Mouse (Mus musculus): Measurements from ENCODE around the gene Fate1. TPM values are rescaled to one million over a fixed set of nuclear protein-coding genes. Genes with fewer than 3 reads are reported as not detected.
"Not testable (repeated sequence)": the region's sequence is repeated elsewhere in the genome, so short reads cannot be mapped to it uniquely, and the experiment has no call there.

The Fate1 gene
- total RNA-seq (2017): not detected in 2 replicates

GRCm38 (mm10) chrX:71972686-71973085 lies at the start of gene Fate1:
Gene Fate1 (plus strand): TSS chrX:71972986.
- ATAC-seq (ENCODE audit: extremely low read depth, insufficient number of reproducible peaks, low FRiP score, poor library complexity, severe bottlenecking): no peak

GRCm38 (mm10) chrX:71946631-71947030 lies 26.2 kb upstream of the Fate1 start:
- ATAC-seq (ENCODE audit: extremely low read depth, insufficient number of reproducible peaks, low FRiP score, poor library complexity, severe bottlenecking): no peak

GRCm38 (mm10) chrX:71958366-71958765 lies 14.4 kb upstream of the Fate1 start:
- no peak for ATAC-seq (ENCODE audit: extremely low read depth, insufficient number of reproducible peaks, low FRiP score, poor library complexity, severe bottlenecking)

GRCm38 (mm10) chrX:71962073-71963051 lies 10.4 kb upstream of the Fate1 start, which contains the start of gene Prrg3:
Gene Prrg3 (plus strand): TSS chrX:71962624.
- no peak for ATAC-seq (ENCODE audit: extremely low read depth, insufficient number of reproducible peaks, low FRiP score, poor library complexity, severe bottlenecking)

GRCm38 (mm10) chrX:71963275-71963912 lies 9.4 kb upstream of the Fate1 start:
- ATAC-seq (ENCODE audit: extremely low read depth, insufficient number of reproducible peaks, low FRiP score, poor library complexity, severe bottlenecking): no peak

GRCm38 (mm10) chrX:71968216-71968615 lies 4.6 kb upstream of the Fate1 start:
- ATAC-seq (ENCODE audit: extremely low read depth, insufficient number of reproducible peaks, low FRiP score, poor library complexity, severe bottlenecking): no peak

- ATAC-seq (ENCODE audit: extremely low read depth, insufficient number of reproducible peaks, low FRiP score, poor library complexity, severe bottlenecking): no peak
Measured at GRCm38 (mm10) chrX:71968816-71969215, 4.0 kb upstream of the Fate1 start.

GRCm38 (mm10) chrX:71971325-71971724 lies 1.5 kb upstream of the Fate1 start:
- ATAC-seq (ENCODE audit: extremely low read depth, insufficient number of reproducible peaks, low FRiP score, poor library complexity, severe bottlenecking): no peak

GRCm38 (mm10) chrX:71977681-71978080 lies 4.9 kb downstream of the Fate1 start:
- ATAC-seq (ENCODE audit: extremely low read depth, insufficient number of reproducible peaks, low FRiP score, poor library complexity, severe bottlenecking): not testable (repeated sequence)

GRCm38 (mm10) chrX:71980443-71980842 lies 7.7 kb downstream of the Fate1 start:
- no peak for ATAC-seq (ENCODE audit: extremely low read depth, insufficient number of reproducible peaks, low FRiP score, poor library complexity, severe bottlenecking)

GRCm38 (mm10) chrX:71981322-71981721 lies 8.5 kb downstream of the Fate1 start:
- no peak for ATAC-seq (ENCODE audit: extremely low read depth, insufficient number of reproducible peaks, low FRiP score, poor library complexity, severe bottlenecking)

- ATAC-seq (ENCODE audit: extremely low read depth, insufficient number of reproducible peaks, low FRiP score, poor library complexity, severe bottlenecking): no peak
Measured at GRCm38 (mm10) chrX:71983205-71983604, 10.4 kb downstream of the Fate1 start.

GRCm38 (mm10) chrX:71983775-71984174 lies 11.0 kb downstream of the Fate1 start:
- no peak for ATAC-seq (ENCODE audit: extremely low read depth, insufficient number of reproducible peaks, low FRiP score, poor library complexity, severe bottlenecking)

- no peak for ATAC-seq (ENCODE audit: extremely low read depth, insufficient number of reproducible peaks, low FRiP score, poor library complexity, severe bottlenecking)
Measured at GRCm38 (mm10) chrX:71991549-71991948, 18.8 kb downstream of the Fate1 start, which contains the start of gene Cnga2. Gene Cnga2 (plus strand): TSS chrX:71991849.

- no peak for ATAC-seq (ENCODE audit: extremely low read depth, insufficient number of reproducible peaks, low FRiP score, poor library complexity, severe bottlenecking)
Measured at GRCm38 (mm10) chrX:71995972-71996371, 23.2 kb downstream of the Fate1 start.

- no peak for ATAC-seq (ENCODE audit: extremely low read depth, insufficient number of reproducible peaks, low FRiP score, poor library complexity, severe bottlenecking)
Measured at GRCm38 (mm10) chrX:72009930-72010329, 37.1 kb downstream of the Fate1 start.

- no peak for ATAC-seq (ENCODE audit: extremely low read depth, insufficient number of reproducible peaks, low FRiP score, poor library complexity, severe bottlenecking)
Measured at GRCm38 (mm10) chrX:72012236-72012635, 39.5 kb downstream of the Fate1 start.

GRCm38 (mm10) chrX:72012804-72013203 lies 40.0 kb downstream of the Fate1 start:
- no peak for ATAC-seq (ENCODE audit: extremely low read depth, insufficient number of reproducible peaks, low FRiP score, poor library complexity, severe bottlenecking)

- no peak for ATAC-seq (ENCODE audit: extremely low read depth, insufficient number of reproducible peaks, low FRiP score, poor library complexity, severe bottlenecking)
Measured at GRCm38 (mm10) chrX:72022241-72022640, 49.5 kb downstream of the Fate1 start.

All from neutrophil, adult 5-6 weeks (primary cell).